Mouse (Mus musculus): ENCODE measurements around the gene Olfm1. TPM values are rescaled to one million over a fixed set of nuclear protein-coding genes. Genes with fewer than 3 reads are reported as not detected.

Gene Olfm1
- 4.2 and 4.8 TPM in 2 replicates for polyA plus RNA-seq (2015; fragmentation: Nextera tagmentation; extraction: Ambion mirVana)

GRCm38 (mm10) chr2:28192821-28193689 is at the start of gene Olfm1:
Gene Olfm1, plus strand, starts transcription at chr2:28192992.

Other genes starting within 250 kb of the Olfm1 start
- 40.3 and 52.4 TPM in 2 replicates for gene Fcnb, start 108.1 kb upstream of the Olfm1 start, polyA plus RNA-seq (2015; fragmentation: Nextera tagmentation; extraction: Ambion mirVana)